Mouse (Mus musculus): ENCODE measurements around the gene Cfap43.

- TF ChIP-seq CTCF (conservative IDR thresholded peaks at IDR 0.05 in 1 of 2, IDR thresholded peaks at IDR 0.05 in 1 of 2; ENCODE audit: low read depth in 2 of 2, low read length in 2 of 2) (no peak), E2F4 (IDR thresholded peaks at IDR 0.05; ENCODE audit: insufficient replicate concordance, low read depth, low read length) (0 out of 2 replicates have a peak, but pooled peaks have one; percentile 15), TCF12 (IDR thresholded peaks at IDR 0.05; ENCODE audit: low read depth, low read length) (peak; percentile 45; the same call in 1 of the 2 replicates), BHLHE40 (IDR thresholded peaks at IDR 0.05; ENCODE audit: low read depth, low read length) (no peak), EP300 (IDR thresholded peaks at IDR 0.05; ENCODE audit: low read length) (no peak), UBTF (IDR thresholded peaks at IDR 0.05; ENCODE audit: low read depth, low read length) (no peak), POLR2A (IDR thresholded peaks at IDR 0.05; ENCODE audit: low read depth, low read length) (peak; percentile 63), HCFC1 (IDR thresholded peaks at IDR 0.05; ENCODE audit: low read depth, low read length) (peak; percentile 85), ELF1 (IDR thresholded peaks at IDR 0.05; ENCODE audit: low read depth, low read length) (peak; percentile 58; the same call in 1 of the 2 replicates), USF1 (IDR thresholded peaks at IDR 0.05; ENCODE audit: low read depth, low read length) (no peak), SMC3 (IDR thresholded peaks at IDR 0.05; ENCODE audit: low read depth, low read length) (no peak), ETS1 (conservative IDR thresholded peaks at IDR 0.05; ENCODE audit: low read depth, low read length) (no peak)
Measured at GRCm38 (mm10) chr19:47747072-47747471, 172.0 kb downstream of the Cfap43 start.
